Mouse (Mus musculus) ES-E14 (cell line): ENCODE data around the gene Arid2. TPM values are rescaled to one million over a fixed set of nuclear protein-coding genes. Genes with fewer than 3 reads are reported as not detected.

Source experiments
- DNase-seq: peaks from one replicate; pipeline ENCODE4 v3.0.0-alpha.2; 2013; ENCODE audit warnings: low read depth, low spot score
- H3K27ac ChIP-seq: 2 replicates; pipeline ENCODE4 v1.5.1; 2012; ENCODE audit warnings: low read depth, mild to moderate bottlenecking, low read length, moderate library complexity, mixed read lengths; ENCODE audit not compliant: poor library complexity, insufficient read depth, severe bottlenecking
- H3K36me3 ChIP-seq: 2 replicates; pipeline ENCODE4 v1.6.1; 2012; ENCODE audit warnings: mild to moderate bottlenecking, low read length, moderate library complexity, mixed read lengths; ENCODE audit not compliant: control insufficient read depth, poor library complexity, insufficient read depth, severe bottlenecking
- H3K4me1 ChIP-seq, 2 experiments: fragments of 150-350 bp in 1 of 2; sonication (generic) in 1 of 2; 2 replicates each; pipeline ENCODE4 v1.6.1; 2012; ENCODE audit warnings: low read length in 2 of 2, mild to moderate bottlenecking in 1 of 2, mixed read lengths in 1 of 2; ENCODE audit not compliant: control insufficient read depth in 2 of 2, insufficient read depth in 2 of 2, poor library complexity in 1 of 2
- H3K4me3 ChIP-seq, 2 experiments: fragments of 150-350 bp in 1 of 2; sonication (generic) in 1 of 2; 2 replicates each; pipeline ENCODE4 v1.5.1; 2012; ENCODE audit warnings: low read length in 2 of 2, low read depth in 1 of 2, mild to moderate bottlenecking in 1 of 2, mixed read lengths in 1 of 2; ENCODE audit not compliant: insufficient read depth in 1 of 2, poor library complexity in 1 of 2, severe bottlenecking in 1 of 2
- H3K9ac ChIP-seq: 2 replicates; pipeline ENCODE4 v1.6.1; 2012; ENCODE audit warnings: low read depth, mild to moderate bottlenecking, low read length, mixed read lengths; ENCODE audit not compliant: poor library complexity, insufficient read depth, severe bottlenecking
- H3K9me3 ChIP-seq: fragments of 150-350 bp; sonication (generic); 2 replicates; pipeline ENCODE4 v1.6.1; 2012; ENCODE audit warnings: low read depth, mild to moderate bottlenecking, low read length; ENCODE audit not compliant: control insufficient read depth, insufficient read depth
- CHD2 ChIP-seq: IDR thresholded peaks from 2 replicates; pipeline ENCODE4 v1.6.1; 2014; ENCODE audit warnings: mild to moderate bottlenecking, low read depth, low read length, inconsistent platforms
- HCFC1 ChIP-seq: IDR thresholded peaks from 2 replicates; pipeline ENCODE4 v1.6.1; 2012; ENCODE audit warnings: low read length, inconsistent platforms, borderline replicate concordance; ENCODE audit not compliant: insufficient read depth
- MAFK ChIP-seq: IDR thresholded peaks from 2 replicates; pipeline ENCODE4 v1.6.1; 2014; ENCODE audit warnings: mild to moderate bottlenecking, low read depth, low read length, inconsistent platforms; ENCODE audit not compliant: insufficient read depth
- ZC3H11A ChIP-seq: IDR thresholded peaks from 2 replicates; pipeline ENCODE4 v1.6.1; 2012; ENCODE audit warnings: low read depth, mild to moderate bottlenecking, inconsistent platforms, low read length, borderline replicate concordance
- ZNF384 ChIP-seq: IDR thresholded peaks from 2 replicates; pipeline ENCODE4 v1.6.1; 2012; ENCODE audit warnings: low read depth, low read length, inconsistent platforms
- in situ Hi-C, 2 experiments: fragments of 600-800 bp; cut with MboI; formaldehyde crosslinking; loops; one replicate each; pipeline ENCODE4 v1.15.1; 2025; ENCODE audit warnings: low sequenced_read_pairs in 2 of 2, inconsistent platforms in 1 of 2; ENCODE audit not compliant: unreplicated experiment in 2 of 2
- total RNA-seq: library from RNA; depleted of rRNA; stranded (reverse); fragments of 300-350 nt; gene quantifications from 2 replicates; pipeline ENCODE4 v1.2.3, GENCODE M21; 2012

The Arid2 gene
- total RNA-seq, 1 experiment: 33.2 TPM

DNA sequence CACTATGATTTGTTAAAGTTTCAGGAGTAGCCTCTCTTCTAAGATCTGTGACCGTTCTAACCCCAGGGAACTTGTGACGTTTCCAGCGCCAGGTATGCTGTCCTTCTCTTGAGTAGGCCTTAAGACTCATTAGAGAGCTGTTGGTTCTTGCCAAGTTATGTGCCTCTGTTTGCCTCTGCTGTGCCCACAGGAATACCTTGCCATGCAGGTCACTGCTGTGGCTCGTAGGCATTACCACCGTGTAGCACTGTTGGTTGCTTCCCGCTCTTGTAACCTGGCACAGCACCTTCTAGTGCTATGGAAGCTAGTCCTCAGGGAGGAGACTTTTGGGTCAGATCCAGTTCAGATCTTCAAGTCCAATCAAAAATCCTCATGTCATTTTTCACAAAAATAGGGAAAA, 107.8 kb downstream of the Arid2 start:
- Histone ChIP-seq H3K4me3 (no peak overlapping the region), H3K9ac (no peak overlapping the region), H3K36me3 (peaks cover 7% of the 10 kb centered on the region; the same call in 1 of the 2 replicates), H3K9me3 (no peaks in the 10 kb centered on the region), H3K27ac (no peak overlapping the region), H3K4me1 (no peaks in the 10 kb centered on the region)
- no peak for DNase-seq
- in situ Hi-C loops: no loop called here
- no peak for TF ChIP-seq MAFK
- TF ChIP-seq ZC3H11A: no peak
- TF ChIP-seq CHD2: no peak
- TF ChIP-seq HCFC1: no peak
- TF ChIP-seq ZNF384: no peak

DNA sequence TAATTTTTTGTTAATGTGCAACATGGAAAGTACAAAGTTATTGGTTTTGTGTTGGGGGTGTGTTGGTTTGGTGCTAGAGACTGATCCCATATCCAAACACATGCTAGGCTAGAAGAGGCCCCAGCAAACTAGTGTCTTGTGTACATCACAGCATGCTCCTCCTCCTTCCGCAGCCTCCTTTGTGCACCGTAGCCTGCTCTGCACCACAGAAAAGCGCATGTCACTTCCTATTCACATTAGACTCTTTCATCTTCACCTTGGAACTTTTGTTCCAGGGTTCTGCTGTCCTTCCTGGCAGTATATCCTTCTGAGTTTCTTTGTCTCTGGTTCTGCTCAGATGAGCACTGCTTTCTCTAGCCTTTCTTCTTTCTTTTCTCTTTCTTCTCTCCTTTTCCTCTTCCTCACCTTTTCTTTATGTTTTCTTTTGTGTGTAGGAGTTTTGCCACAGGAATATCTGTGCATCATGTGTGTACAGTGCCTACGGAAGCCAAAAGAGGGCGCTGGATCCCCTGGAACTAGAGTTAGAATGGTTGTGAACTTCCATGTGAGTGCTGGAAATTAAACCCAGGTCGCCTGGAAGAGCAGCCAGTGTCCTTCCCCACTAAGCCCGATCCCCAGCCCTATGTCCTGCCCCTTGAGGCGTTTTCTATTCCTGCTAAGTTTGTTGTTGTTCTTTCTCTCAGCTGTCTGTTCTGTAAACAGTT, 109.5 kb downstream of the Arid2 start:
- peak; percentile 38 for DNase-seq
- no peaks in the 10 kb centered on the region for H3K9me3 ChIP-seq
- H3K9ac ChIP-seq: no peak overlapping the region
- no peak overlapping the region for H3K4me3 ChIP-seq
- in situ Hi-C loops: no loop called here
- peaks cover 5% of the 10 kb centered on the region; the same call in 1 of the 2 replicates for H3K36me3 ChIP-seq
- H3K4me1 ChIP-seq: no peaks in the 10 kb centered on the region
- TF ChIP-seq HCFC1 (no peak), ZNF384 (no peak), CHD2 (no peak), MAFK (no peak), ZC3H11A (no peak)
- H3K27ac ChIP-seq: no peak overlapping the region

DNA sequence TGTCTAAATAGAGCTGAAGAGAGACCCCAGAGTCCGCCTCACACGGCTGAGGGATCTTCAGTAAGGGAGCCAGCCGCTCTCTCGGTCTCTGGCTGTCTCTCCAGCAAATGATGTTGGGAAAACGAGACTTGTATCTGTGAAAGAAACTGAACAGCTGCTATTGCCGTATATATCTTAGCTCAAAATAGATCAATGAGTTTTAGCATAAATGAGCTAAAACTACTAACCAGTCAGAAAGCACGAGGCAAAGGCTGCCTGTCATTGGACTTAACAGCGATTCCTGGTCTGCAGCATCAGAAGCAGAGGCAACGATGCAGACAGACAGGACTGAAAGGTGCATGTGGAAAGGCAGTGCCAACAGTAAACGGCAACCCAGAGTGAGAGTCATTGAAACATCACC, 111.0 kb downstream of the Arid2 start:
- no peaks in the 10 kb centered on the region for H3K9me3 ChIP-seq
- H3K4me1 ChIP-seq: no peaks in the 10 kb centered on the region
- no peak overlapping the region for H3K27ac ChIP-seq
- no peak for TF ChIP-seq ZC3H11A
- no peak for TF ChIP-seq HCFC1
- no peak for TF ChIP-seq CHD2
- no peak for TF ChIP-seq ZNF384
- TF ChIP-seq MAFK: no peak
- no peak overlapping the region for H3K9ac ChIP-seq
- no peak for DNase-seq
- in situ Hi-C loops: no loop called here
- peaks cover 5% of the 10 kb centered on the region for H3K36me3 ChIP-seq
- no peak overlapping the region for H3K4me3 ChIP-seq

DNA sequence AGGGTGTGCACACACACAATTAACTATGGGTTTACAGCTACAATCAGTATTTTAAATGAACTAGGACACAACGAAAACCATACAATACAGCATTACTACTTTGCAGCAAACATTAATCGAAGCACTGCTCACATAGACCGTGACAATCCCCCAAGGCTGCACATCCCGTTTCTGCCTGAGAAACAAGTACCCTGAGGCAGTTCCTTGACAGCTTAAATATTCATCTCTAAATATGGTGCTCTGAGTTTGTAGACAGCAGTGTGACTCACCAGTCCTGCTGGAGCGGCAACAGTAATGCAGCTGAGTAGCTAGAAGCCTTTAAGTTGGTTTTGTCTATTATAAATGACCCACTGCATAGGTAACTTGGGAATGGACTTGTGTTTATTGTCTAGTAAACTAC, 118.2 kb downstream of the Arid2 start:
- H3K36me3 ChIP-seq: no peaks in the 10 kb centered on the region; the same call in 1 of the 2 replicates
- in situ Hi-C loops: no loop called here

More for the DNA sequence above, 118.2 kb downstream of the Arid2 start:
- H3K27ac ChIP-seq: no peak overlapping the region
- H3K4me3 ChIP-seq: no peak overlapping the region
- H3K9ac ChIP-seq: no peak overlapping the region
- H3K9me3 ChIP-seq: no peaks in the 10 kb centered on the region
- TF ChIP-seq ZC3H11A: no peak
- TF ChIP-seq ZNF384: no peak
- no peak for TF ChIP-seq HCFC1
- no peak for DNase-seq
- H3K4me1 ChIP-seq: no peaks in the 10 kb centered on the region
